Mouse (Mus musculus) right cerebral cortex, postnatal 36 days (tissue): ENCODE data around the gene Fbrsl1.

Experiments used
- DNase-seq, 2 experiments: peaks; one replicate each; pipeline ENCODE4 v3.0.0; 2022; ENCODE audit warnings: low spot score in 2 of 2, mixed read lengths in 1 of 2

Fbrsl1 gene

GRCm38 (mm10) chr5:110362813-110363178 lies 85.5 kb downstream of the Fbrsl1 start:
- no peak for DNase-seq

GRCm38 (mm10) chr5:110361465-110361864 lies 86.8 kb downstream of the Fbrsl1 start:
- DNase-seq, result no peak

GRCm38 (mm10) chr5:110357531-110358179 lies 90.6 kb downstream of the Fbrsl1 start:
- peak; percentile 50 to 72 for DNase-seq

- no peak for DNase-seq
These were observed 93.6 kb downstream of the Fbrsl1 start for GRCm38 (mm10) chr5:110354716-110355115.

- DNase-seq, result no peak
These were observed 101.3 kb downstream of the Fbrsl1 start for GRCm38 (mm10) chr5:110347006-110347405.

GRCm38 (mm10) chr5:110345553-110345952 lies 102.8 kb downstream of the Fbrsl1 start:
- no peak for DNase-seq

GRCm38 (mm10) chr5:110344524-110344923 lies 103.8 kb downstream of the Fbrsl1 start, which contains the start of gene Lrcol1:
Lrcol1 (plus strand) TSS chr5:110344730.
- DNase-seq, result no peak

- DNase-seq, result no peak
These were observed 105.5 kb downstream of the Fbrsl1 start, which contains the start of gene P2rx2 for GRCm38 (mm10) chr5:110342648-110343284. P2rx2 (minus strand) TSS chr5:110343212.

GRCm38 (mm10) chr5:110338792-110339191 lies 109.5 kb downstream of the Fbrsl1 start:
- DNase-seq, result no peak

- no peak for DNase-seq
These were observed 117.8 kb downstream of the Fbrsl1 start for GRCm38 (mm10) chr5:110330508-110330907.

- no peak for DNase-seq
These were observed 135.2 kb downstream of the Fbrsl1 start for GRCm38 (mm10) chr5:110313127-110313526.
